Mouse (Mus musculus) heart, adult 10 weeks (tissue): ENCODE results near the gene Slc25a34. TPM values are rescaled to one million over a fixed set of nuclear protein-coding genes. Genes with fewer than 3 reads are reported as not detected.

Source experiments
- polyA plus RNA-seq: library from polyadenylated mRNA; stranded (reverse); fragments of 350-450 nt; fragmentation: Illumina TruSeq; extraction: RNeasy Lipid Tissue Mini Kit (QIAGEN cat#74804); gene quantifications from one replicate; pipeline ENCODE4 v1.2.3, GENCODE M21; 2014; ENCODE audit warnings: low read depth, low replicate concordance

Gene Slc25a34
- polyA plus RNA-seq, result 176 TPM

DNA sequence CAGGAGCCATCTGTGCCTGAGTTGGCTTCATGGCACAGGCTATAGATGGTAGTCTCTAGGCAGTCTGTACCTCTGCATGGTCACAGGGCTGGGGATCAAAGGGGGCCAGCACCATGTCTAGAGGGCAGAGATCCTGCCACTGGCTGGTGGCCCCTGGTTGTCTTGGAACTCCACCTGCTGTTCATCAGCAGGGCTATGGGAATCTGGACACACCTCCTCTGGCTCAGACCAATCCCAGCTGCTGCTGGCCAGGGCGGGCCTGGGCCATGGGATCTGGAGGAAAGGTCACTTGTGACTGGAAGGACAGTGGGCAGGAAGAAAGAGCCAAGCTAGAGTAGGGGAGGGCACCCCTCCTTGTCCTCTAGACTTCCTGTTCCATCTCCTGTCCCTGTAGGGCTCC is at the start of gene Slc25a34:
Gene Slc25a34, minus strand, starts transcription at position 156 of the 400 bp plus-strand sequence.

DNA sequence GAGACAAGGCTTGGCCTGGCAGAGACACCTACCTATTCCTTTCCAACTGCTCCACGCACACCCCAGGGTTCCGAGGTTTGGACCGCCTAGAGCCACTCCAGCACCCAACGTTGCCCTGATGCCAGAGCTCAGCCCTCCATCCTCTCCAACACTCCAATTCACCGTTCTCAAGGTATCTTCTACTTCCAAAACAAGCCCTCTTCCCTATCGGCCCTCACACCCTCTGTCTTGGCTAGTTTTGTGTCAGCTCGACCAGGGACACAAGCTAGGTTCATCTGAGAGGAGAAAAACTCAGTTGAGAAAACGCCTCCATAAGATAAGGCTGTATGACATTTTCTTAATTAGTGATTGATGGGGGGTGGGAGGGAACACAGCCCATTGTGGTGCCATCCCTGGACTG is 41.2 kb upstream of the Slc25a34 start, which contains the start of gene Plekhm2:
Gene Plekhm2, minus strand, starts transcription at position 101 of the 400 bp plus-strand sequence.

DNA sequence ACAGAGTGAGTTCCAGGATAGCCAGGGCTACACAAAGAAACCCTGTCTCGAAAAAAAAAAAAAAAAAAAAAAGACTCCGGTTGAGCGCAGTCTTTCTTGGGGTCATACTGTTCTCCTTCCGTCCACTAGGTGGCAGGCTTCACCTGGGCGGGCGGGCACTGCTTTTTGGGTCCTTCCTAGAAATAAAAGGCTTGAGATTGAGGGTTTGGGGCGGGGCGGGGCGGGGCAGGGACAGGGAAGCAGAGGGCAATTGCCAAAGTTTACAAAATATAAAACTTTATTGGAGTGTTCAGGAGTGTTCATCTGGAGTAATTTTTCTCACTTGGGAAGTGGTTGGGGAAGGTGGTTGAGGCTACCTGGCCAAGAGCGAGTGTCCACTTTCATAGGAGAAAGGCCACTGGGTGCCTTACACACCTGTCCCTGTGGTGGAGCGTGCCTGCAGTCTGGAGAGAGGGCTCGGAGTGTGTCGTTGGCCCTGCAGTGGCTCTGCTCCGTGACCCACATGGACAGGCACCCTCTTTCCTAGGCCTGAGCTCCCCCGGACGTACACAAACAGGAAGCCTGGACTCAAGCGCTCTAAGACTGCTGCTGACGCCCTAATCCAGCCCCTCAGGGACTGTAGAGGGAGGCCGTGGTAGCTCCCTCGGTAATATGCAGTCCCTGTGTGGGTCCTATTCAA is 4.9 kb downstream of the Slc25a34 start, which contains the start of gene Tmem82:
Gene Tmem82, minus strand, starts transcription at position 69 of the 679 bp plus-strand sequence.

DNA sequence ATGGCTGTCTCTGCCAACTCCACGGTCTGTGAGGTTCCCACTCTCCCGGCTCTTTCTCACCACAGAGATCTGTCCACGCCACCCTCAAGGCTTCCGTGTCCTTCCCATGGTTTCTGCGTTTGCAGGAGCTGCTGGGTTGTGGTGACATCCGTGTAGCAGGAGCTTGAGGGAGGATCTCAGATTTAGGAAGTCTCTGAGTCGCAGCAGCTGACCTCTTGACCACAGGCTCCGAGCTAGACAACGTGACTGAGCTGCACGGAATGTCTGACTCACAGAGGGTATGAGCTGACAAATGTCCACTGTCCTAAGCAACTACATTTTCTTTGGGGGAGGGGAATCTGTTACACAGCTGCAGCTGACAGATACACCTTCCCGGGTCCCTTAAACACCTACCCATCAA is 17.8 kb downstream of the Slc25a34 start, which contains the start of gene Fblim1:
Gene Fblim1, minus strand, starts transcription at position 236 of the 400 bp plus-strand sequence.

Other genes with a start within 250 kb of the Slc25a34 start
- not detected for gene Clcnka, start 225.1 kb downstream of the Slc25a34 start, polyA plus RNA-seq
- 3.9 TPM for gene Clcnkb, start 207.8 kb downstream of the Slc25a34 start, polyA plus RNA-seq
- gene Hspb7, start 203.0 kb downstream of the Slc25a34 start, polyA plus RNA-seq, result 967 TPM
- 0.55 TPM for gene Srarp, start 187.7 kb downstream of the Slc25a34 start, polyA plus RNA-seq
- gene Zbtb17, start 179.2 kb downstream of the Slc25a34 start, polyA plus RNA-seq, result 15.3 TPM
- gene Spen, start 85.2 kb downstream of the Slc25a34 start, polyA plus RNA-seq, result 13.6 TPM
- 224 TPM for gene Fblim1, start 17.7 kb downstream of the Slc25a34 start, polyA plus RNA-seq
- 20.0 TPM for gene Tmem82, start 5.2 kb downstream of the Slc25a34 start, polyA plus RNA-seq
- gene Plekhm2, start 41.1 kb upstream of the Slc25a34 start, polyA plus RNA-seq, result 83.3 TPM
- 3.8 TPM for gene Rsc1a1, start 61.8 kb upstream of the Slc25a34 start, polyA plus RNA-seq
- gene Ddi2, start 99.6 kb upstream of the Slc25a34 start, polyA plus RNA-seq, result 18.3 TPM
- 0.55 TPM for gene Agmat, start 122.9 kb upstream of the Slc25a34 start, polyA plus RNA-seq
- gene Dnajc16, start 167.1 kb upstream of the Slc25a34 start, polyA plus RNA-seq, result 18.2 TPM
- gene Casp9, start 169.8 kb upstream of the Slc25a34 start, polyA plus RNA-seq, result 8.9 TPM
- not detected for gene Cela2a, start 202.3 kb upstream of the Slc25a34 start, polyA plus RNA-seq
- not detected for gene Ctrc, start 222.5 kb upstream of the Slc25a34 start, polyA plus RNA-seq